Mouse (Mus musculus) myocyte (in vitro differentiated cells): ENCODE data around the gene Wdr61.

Experiments used
- MYOD1 ChIP-seq, 3 experiments: IDR thresholded peaks; one replicate each; pipeline ENCODE4 v1.6.1; 2011; ENCODE audit warnings: control low read depth in 2 of 3, low read depth in 2 of 3, mild to moderate bottlenecking in 2 of 3, moderate library complexity in 1 of 3; ENCODE audit not compliant: insufficient read length in 2 of 3, control insufficient read depth in 1 of 3
- REST ChIP-seq: IDR thresholded peaks from one replicate; pipeline ENCODE4 v1.6.1; 2011; ENCODE audit warnings: mild to moderate bottlenecking, control low read depth, moderate library complexity; ENCODE audit not compliant: insufficient read depth, insufficient read length

GRCm38 (mm10) chr9:54770140-54770780 lies 35.9 kb upstream of the Wdr61 start:
- TF ChIP-seq MYOD1 (IDR thresholded peaks at IDR 0.05; ENCODE audit: control insufficient read depth in 1 of 3, insufficient read length in 2 of 3, low read depth in 2 of 3) (no peak), REST (no peak)
